Mouse (Mus musculus): ENCODE measurements around the gene Trpm7. TPM values are rescaled to one million over a fixed set of nuclear protein-coding genes. Genes with fewer than 3 reads are reported as not detected.
A peak's percentile ranks its signal among the peaks of the same experiment; 100 is the strongest.
"Not testable (repeated sequence)": the region's sequence is repeated elsewhere in the genome, so short reads cannot be mapped to it uniquely, and the experiment has no call there.

Trpm7 gene
- polyA plus RNA-seq (2017; shearing (Covaris generic)) = 10 to 100 TPM; 50.9 to 58.6 TPM

GRCm38 (mm10) chr2:126875871-126876796, at the start of gene Trpm7:
Gene Trpm7 (minus strand): TSS chr2:126876230.
- ATAC-seq = peak; percentile 93

GRCm38 (mm10) chr2:126920358-126921060, 44.5 kb upstream of the Trpm7 start:
- ATAC-seq = peak; percentile 53

DNA sequence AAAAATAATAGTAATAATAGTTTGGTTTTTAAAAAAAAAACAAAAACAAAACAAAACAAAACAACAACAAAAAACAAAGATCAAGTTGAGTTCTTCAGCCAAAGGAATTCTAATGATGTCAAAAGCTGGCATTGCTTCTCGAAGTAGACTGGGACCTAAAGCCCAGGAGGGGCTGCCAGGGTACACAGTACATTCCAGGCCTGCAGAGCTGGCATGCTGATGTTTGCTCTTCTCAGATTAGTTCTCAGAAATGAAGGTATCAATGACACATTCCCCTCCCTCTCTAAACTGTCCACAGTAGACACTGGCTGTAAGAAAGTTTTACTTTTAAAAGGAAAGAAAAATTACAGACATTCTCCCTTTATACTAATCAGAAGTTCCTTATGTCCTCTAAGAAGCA, 40.2 kb upstream of the Trpm7 start:
- no peak for ATAC-seq

- no peak for ATAC-seq
Measured at GRCm38 (mm10) chr2:126914096-126914495, 38.1 kb upstream of the Trpm7 start.

DNA sequence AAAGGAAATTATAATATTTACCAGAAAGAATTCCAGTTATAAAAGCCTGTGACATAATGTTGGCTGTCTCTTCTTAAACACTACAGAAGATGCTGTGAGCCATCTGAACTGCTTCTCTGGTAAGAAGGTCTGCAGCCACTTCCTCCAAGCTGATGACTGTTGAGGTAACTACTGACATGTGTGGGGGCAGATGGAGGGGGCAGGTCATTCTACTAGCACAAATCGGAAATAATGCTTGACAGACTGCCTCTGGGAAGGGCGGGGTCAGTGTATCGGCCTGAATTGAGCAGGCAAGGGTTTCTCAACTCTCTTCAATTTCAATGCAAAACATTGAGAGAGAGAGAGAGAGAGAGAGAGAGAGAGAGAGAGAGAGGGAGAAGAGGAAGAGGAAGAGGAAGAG, 28.1 kb upstream of the Trpm7 start:
- ATAC-seq = no peak

- ATAC-seq = no peak
Measured at GRCm38 (mm10) chr2:126897511-126897910, 21.5 kb upstream of the Trpm7 start.

- no peak for ATAC-seq
Measured at GRCm38 (mm10) chr2:126896941-126897340, 20.9 kb upstream of the Trpm7 start.

- no peak for ATAC-seq
Measured at GRCm38 (mm10) chr2:126894245-126894644, 18.2 kb upstream of the Trpm7 start.

DNA sequence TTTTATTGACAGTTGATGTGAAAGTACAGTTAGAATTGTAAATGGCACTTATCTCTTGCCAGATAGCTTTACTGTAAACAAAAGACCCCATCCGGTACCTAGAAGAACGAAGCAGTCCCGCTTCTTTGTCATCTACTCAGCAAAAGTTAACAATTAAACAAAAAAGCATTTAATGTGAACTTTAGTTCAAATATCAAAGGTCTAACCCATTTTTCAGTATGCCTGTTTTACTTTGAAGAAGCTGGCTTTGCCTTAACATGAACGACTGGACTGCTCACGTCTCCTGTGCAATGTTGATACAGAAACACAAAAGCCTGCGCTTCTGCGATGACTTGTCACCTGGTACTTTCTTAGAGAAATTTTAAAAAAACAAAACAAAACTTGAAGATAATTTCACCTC, 16.3 kb upstream of the Trpm7 start:
- no peak for ATAC-seq

- no peak for ATAC-seq
Measured at GRCm38 (mm10) chr2:126891743-126892142, 15.7 kb upstream of the Trpm7 start.

DNA sequence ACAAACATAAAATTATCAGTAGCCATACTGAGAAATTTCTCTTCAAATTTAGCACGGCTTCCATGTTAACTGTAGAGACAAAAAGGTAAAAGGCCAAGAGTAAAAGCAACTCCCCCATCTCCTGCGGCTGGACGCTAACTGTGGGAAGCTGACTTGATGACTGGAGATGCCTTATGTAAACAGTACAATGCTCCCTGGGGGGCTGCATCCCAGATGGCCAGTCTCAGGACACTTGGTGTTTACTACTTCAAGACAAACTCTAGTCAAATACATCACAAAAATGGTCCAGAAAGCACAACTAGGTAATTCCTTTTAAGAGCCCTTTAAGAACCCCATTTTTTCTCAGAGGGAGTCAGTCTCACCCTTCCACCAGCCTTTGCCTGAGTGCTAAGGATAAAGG, 11.1 kb upstream of the Trpm7 start:
- ATAC-seq = no peak

- no peak for ATAC-seq
Measured at GRCm38 (mm10) chr2:126885871-126886270, 9.8 kb upstream of the Trpm7 start.

DNA sequence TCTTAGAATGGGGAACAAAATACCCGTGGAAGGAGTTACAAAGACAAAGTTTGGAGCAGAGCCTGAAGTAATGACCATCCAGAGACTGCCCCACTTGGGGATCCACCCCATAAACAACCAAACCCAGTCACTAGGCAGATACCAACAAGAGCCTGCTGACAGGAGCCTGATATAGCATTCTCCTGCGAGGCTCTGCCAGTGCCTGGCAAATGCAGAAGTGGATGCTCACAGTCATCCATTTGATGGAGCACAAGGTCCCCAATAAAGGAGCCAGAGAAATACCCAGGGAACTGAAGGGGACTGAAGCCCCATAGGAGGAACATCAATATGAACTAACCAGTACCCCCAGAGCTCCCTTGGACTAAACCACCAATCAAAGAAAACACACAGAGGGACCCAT, 6.7 kb upstream of the Trpm7 start:
- not testable (repeated sequence) for ATAC-seq

GRCm38 (mm10) chr2:126877991-126878390, 2.0 kb upstream of the Trpm7 start:
- no peak for ATAC-seq

DNA sequence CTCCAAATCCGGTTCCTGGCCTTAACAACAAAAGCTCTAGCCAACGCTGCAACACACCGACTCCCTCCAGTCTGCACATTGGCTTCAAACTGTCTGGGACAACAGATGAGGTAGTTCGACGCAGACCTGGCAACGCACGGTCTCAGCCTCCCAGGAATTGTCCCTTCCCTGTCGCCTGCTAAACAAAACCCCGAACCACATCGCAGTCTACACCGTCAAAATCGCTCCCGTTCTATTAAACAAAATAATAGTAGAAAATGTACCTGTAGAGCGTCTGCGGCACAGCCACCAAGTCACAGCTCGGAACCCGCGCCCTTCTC, 554 bp downstream of the Trpm7 start:
- peak; percentile 20 for ATAC-seq

- ATAC-seq = no peak
Measured at GRCm38 (mm10) chr2:126874809-126875515, 1.1 kb downstream of the Trpm7 start.

DNA sequence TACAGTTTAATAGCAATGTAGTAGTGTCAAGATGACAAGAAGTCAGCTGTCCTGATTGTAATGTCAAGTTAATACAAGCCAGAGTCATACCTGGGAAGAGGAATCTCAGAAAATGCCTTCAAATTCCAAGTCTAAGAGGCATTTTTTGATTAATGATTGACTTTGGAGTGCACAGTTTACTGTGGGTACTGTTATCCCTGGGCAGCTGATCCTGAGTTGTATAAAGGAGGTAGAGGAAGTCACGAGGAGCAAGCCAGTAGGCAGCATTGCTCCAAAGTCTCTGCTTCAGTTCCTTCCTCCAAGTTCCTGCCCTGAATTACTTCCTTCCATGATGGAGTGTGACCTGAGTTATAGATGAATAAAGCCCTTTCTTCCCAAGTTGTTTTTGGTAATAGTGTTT, 9.7 kb downstream of the Trpm7 start:
- no peak for ATAC-seq

DNA sequence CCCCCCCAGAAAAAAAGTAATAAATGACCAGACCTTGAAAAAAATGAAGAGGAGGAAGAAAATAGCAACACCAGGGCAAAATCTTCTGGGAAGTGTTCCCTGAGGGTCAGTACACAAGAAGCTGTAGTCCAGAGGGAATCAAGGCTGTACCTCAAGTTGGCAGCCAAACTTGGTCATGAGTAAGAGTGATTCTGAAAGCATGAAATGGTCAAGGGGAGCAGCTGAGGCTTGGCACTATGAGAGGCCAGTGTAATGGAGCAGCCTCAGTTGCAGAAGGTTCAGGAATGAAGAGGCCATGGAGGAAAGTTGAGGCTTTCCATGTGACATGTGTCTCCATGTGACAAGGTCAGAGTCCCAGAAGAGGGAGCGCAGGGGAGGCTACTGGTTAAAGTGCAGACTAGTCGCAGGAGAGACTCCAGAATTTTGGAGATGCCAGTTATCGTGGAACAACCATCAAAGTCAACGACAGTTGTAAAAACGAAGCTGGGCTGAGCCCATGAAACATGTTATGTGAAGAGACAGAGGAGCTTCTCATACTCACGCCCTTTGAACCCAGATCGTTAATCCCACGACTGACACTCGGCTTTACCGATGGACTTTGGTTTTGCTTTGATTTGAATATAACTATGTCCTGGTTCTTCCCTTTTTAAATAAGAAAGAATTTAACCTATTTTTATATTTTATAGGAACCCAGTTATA, 10.4 kb downstream of the Trpm7 start:
- ATAC-seq = no peak

DNA sequence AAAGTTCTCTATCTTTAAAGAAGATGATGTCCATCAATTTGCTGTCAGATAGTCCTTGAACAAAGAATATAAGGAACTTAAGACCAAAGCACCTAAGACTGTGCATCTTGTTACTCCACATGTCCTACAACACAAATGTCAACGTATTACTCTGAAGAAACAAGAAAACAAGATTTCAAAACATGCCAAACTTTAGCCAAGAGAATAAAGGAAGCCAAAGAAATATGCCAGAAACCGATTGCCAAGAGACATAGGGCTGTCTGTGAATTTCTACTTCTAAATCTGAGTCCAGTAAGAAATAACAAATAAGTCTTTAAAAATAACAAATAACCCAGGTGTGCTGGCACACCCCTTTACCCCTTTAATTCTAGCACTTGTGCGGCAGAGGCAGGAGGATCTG, 11.0 kb downstream of the Trpm7 start:
- no peak for ATAC-seq

DNA sequence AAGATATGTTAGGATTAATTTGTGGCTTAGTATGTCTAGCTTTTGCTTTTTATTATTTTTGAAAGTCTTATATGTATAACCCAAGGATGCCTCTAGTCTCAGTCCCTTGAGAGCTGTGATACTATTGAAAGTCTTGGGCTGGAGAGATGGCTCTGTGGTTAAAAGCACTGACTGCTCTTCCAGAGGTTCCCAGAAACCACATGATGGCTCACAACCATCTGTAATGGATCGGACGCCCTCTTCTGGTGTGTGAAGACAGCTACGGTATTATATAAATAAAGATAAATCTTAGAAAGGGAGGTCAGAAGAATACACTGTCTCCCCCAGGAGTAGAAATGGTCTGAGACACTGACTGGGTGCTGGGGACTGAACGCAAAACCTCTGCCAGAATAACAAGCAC, 31.3 kb downstream of the Trpm7 start:
- ATAC-seq = no peak

GRCm38 (mm10) chr2:126838848-126839247, 37.2 kb downstream of the Trpm7 start:
- ATAC-seq = no peak

GRCm38 (mm10) chr2:126817414-126817813, 58.6 kb downstream of the Trpm7 start:
- ATAC-seq = no peak
